In the genomic region with DNA sequence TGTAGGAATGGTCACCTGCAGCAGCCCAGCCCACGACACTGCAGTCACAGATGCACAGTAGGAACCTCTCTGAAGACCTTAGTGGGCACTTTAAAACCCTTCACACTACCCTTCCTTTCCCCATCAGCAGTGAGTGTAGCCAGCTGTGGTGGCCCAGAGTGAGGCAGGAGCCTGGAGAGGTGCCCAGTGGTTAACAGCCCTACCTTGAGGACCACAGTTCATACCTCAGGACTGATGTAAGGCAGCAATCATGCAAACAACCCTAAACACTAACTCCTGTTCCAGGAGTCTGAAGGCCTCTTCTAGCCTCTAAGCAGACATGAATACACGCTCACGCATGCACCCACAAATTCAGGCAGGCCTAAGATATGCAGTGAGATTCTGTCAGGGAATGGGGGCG, we compare ENCODE assay signal across 22 mouse cellular contexts. TPM values are rescaled to one million over a fixed set of nuclear protein-coding genes. Genes with fewer than 3 reads are reported as not detected.
DNase-seq lines count a peak whose midpoint lies in the region; ATAC-seq and TF ChIP-seq lines count a peak whose summit lies in the region.
"Had no signal": no experiment of that assay in that cellular context is flagged by ENCODE, and none has a peak within 500 bp of the region (broad histone marks: within the 10 kb centered on the region; RNA-seq: fewer than 3 reads in every experiment).

No protein-coding gene starts in this region.

- no peak overlapping the region for H3K27ac ChIP-seq in limb, embryonic 14.5 days (replicated peaks; ENCODE audit: low read depth, low read length)
- no peak overlapping the region for H3K27ac ChIP-seq in limb, embryonic 10.5 days
- H3K27ac ChIP-seq in neural tube, embryonic 15.5 days (replicated peaks), result 0 out of 2 replicates have a peak overlapping the region, but pooled peaks have one; percentile 5
- no peak overlapping the region for H3K27ac ChIP-seq in liver, embryonic 12.5 days
- H3K27ac ChIP-seq: embryonic facial prominence, embryonic 12.5 days; forebrain, embryonic 12.5 days; heart, embryonic 13.5 days; hindbrain, embryonic 12.5 days had no signal

- ATAC-seq in limb, embryonic 14.5 days (ENCODE audit: low FRiP score, low read depth), result no peak
- ATAC-seq in erythroid progenitor cell, adult 5-6 weeks (replicated peaks; ENCODE audit: low FRiP score, poor library complexity, severe bottlenecking), result 0 out of 2 replicates have a peak, but pooled peaks have one; percentile 26
- no peak for ATAC-seq in neural tube, embryonic 15.5 days (ENCODE audit: low FRiP score)
- ATAC-seq in liver, embryonic 12.5 days, result no peak
- ATAC-seq: CD4-positive, CD25-positive, alpha-beta regulatory T cell, adult 4 months; forebrain, embryonic 16.5 days; hindbrain, embryonic 16.5 days had no signal

- no peak overlapping the region for H3K4me2 ChIP-seq in limb, embryonic 14.5 days (replicated peaks; ENCODE audit: low read depth, low read length, severe bottlenecking)
- H3K4me2 ChIP-seq in neural tube, embryonic 15.5 days, result no peak overlapping the region
- no peak overlapping the region for H3K4me2 ChIP-seq in liver, embryonic 12.5 days
- H3K4me2 ChIP-seq: embryonic facial prominence, embryonic 12.5 days; forebrain, embryonic 12.5 days; heart, embryonic 13.5 days; hindbrain, embryonic 12.5 days had no signal

- no peaks in the 10 kb centered on the region for H3K36me3 ChIP-seq in limb, embryonic 14.5 days (ENCODE audit: control insufficient read depth, insufficient read depth, low read length)
- peaks cover 14% of the 10 kb centered on the region for H3K36me3 ChIP-seq in limb, embryonic 10.5 days
- 0 out of 2 replicates have a peak, but pooled peaks cover 4% of the 10 kb centered on the region for H3K36me3 ChIP-seq in neural tube, embryonic 15.5 days
- peaks cover 23% of the 10 kb centered on the region for H3K36me3 ChIP-seq in liver, embryonic 12.5 days
- H3K36me3 ChIP-seq: embryonic facial prominence, embryonic 12.5 days; forebrain, embryonic 12.5 days; hindbrain, embryonic 12.5 days had no signal

- H3K4me3 ChIP-seq in limb, embryonic 14.5 days (replicated peaks; ENCODE audit: low read length), result no peak overlapping the region
- H3K4me3 ChIP-seq in limb, embryonic 10.5 days, result no peak overlapping the region
- no peak overlapping the region for H3K4me3 ChIP-seq in neural tube, embryonic 15.5 days (replicated peaks)
- no peak overlapping the region for H3K4me3 ChIP-seq in liver, embryonic 12.5 days
- H3K4me3 ChIP-seq: embryonic facial prominence, embryonic 12.5 days; forebrain, embryonic 12.5 days; heart, embryonic 13.5 days; hindbrain, embryonic 12.5 days had no signal

- H3K9ac ChIP-seq in limb, embryonic 14.5 days (ENCODE audit: low read depth, low read length, severe bottlenecking), result no peak overlapping the region
- no peak overlapping the region for H3K9ac ChIP-seq in neural tube, embryonic 15.5 days (replicated peaks)
- H3K9ac ChIP-seq in liver, embryonic 12.5 days, result no peak overlapping the region
- H3K9ac ChIP-seq: embryonic facial prominence, embryonic 12.5 days; forebrain, embryonic 12.5 days; heart, embryonic 13.5 days; hindbrain, embryonic 12.5 days had no signal

- no peak for TF ChIP-seq POLR2A in limb, embryonic 14.5 days (IDR thresholded peaks at IDR 0.05; ENCODE audit: borderline replicate concordance, extremely low read depth, insufficient read depth, insufficient read length)

- H3K27me3 ChIP-seq in limb, embryonic 14.5 days (ENCODE audit: control insufficient read depth, insufficient read depth, low read length), result no peaks in the 10 kb centered on the region
- H3K27me3 ChIP-seq in limb, embryonic 10.5 days (ENCODE audit: low read depth, poor library complexity, severe bottlenecking), result no peaks in the 10 kb centered on the region
- H3K27me3 ChIP-seq in neural tube, embryonic 15.5 days (replicated peaks), result no peaks in the 10 kb centered on the region
- H3K27me3 ChIP-seq in liver, embryonic 12.5 days (replicated peaks), result no peaks in the 10 kb centered on the region
- H3K27me3 ChIP-seq: embryonic facial prominence, embryonic 12.5 days; forebrain, embryonic 12.5 days; heart, embryonic 13.5 days; hindbrain, embryonic 12.5 days had no signal

- 84% methylated on average over 4 of the region's 4 CpGs for WGBS in limb, embryonic 14.5 days
- 93% methylated on average over 4 of the region's 4 CpGs for WGBS in limb, embryonic 10.5 days
- 82% methylated on average over 4 of the region's 4 CpGs for WGBS in neural tube, embryonic 15.5 days
- 93% methylated on average over 4 of the region's 4 CpGs for WGBS in liver, embryonic 12.5 days (ENCODE audit: insufficient replicate concordance)

- DNase-seq in limb, embryonic 14.5 days (ENCODE audit: low spot score), result peak; percentile 14
- DNase-seq in limb, embryonic 10.5 days (ENCODE audit: low spot score), result no peak
- peak; percentile 19 for DNase-seq in lung, postnatal 10 days
- DNase-seq in urinary bladder, postnatal 25 days (ENCODE audit: low spot score), result no peak
- DNase-seq: adrenal gland, postnatal 10 days; B cell, adult 2 months; cerebellum, adult 11 months; cerebellum, adult 8-10 months; cerebellum, postnatal 14 days; gastrocnemius, postnatal 14 days; heart, postnatal 36 days had no signal

- H3K9me3 ChIP-seq in limb, embryonic 14.5 days (ENCODE audit: control insufficient read depth, low read length), result no peaks in the 10 kb centered on the region
- H3K9me3 ChIP-seq in limb, embryonic 10.5 days (replicated peaks), result no peaks in the 10 kb centered on the region
- no peaks in the 10 kb centered on the region for H3K9me3 ChIP-seq in neural tube, embryonic 15.5 days (replicated peaks)
- H3K9me3 ChIP-seq in liver, embryonic 12.5 days (replicated peaks), result no peaks in the 10 kb centered on the region
- H3K9me3 ChIP-seq: embryonic facial prominence, embryonic 12.5 days; forebrain, embryonic 12.5 days; G1E; heart, embryonic 13.5 days; hindbrain, embryonic 12.5 days had no signal

- H3K4me1 ChIP-seq in limb, embryonic 14.5 days (ENCODE audit: control insufficient read depth, insufficient read depth, low read length), result peaks cover 5% of the 10 kb centered on the region
- H3K4me1 ChIP-seq in limb, embryonic 10.5 days, result peaks cover 11% of the 10 kb centered on the region
- peaks cover 44% of the 10 kb centered on the region for H3K4me1 ChIP-seq in neural tube, embryonic 15.5 days
- H3K4me1 ChIP-seq in liver, embryonic 12.5 days, result peaks cover 30% of the 10 kb centered on the region

RNA-seq across cellular contexts. Expression of a gene that starts 33.9 kb away (rescaled TPM):
- polyA plus RNA-seq in limb, embryonic 14.5 days (2012; rRNA removed), result 15.9 and 16.2 TPM in 2 replicates
- 12.2 and 13.1 TPM in 2 replicates for polyA plus RNA-seq in limb, embryonic 14.5 days (2014; fragmentation: Nextera tagmentation; extraction: Ambion mirVana)
- polyA plus RNA-seq in limb, embryonic 10.5 days (2016; fragmentation: Nextera tagmentation; extraction: Ambion mirVana), result 11.5 TPM in 2 replicates
- 72.9 and 77.1 TPM in 2 replicates for total RNA-seq in erythroid progenitor cell, adult 5-6 weeks (2015; ENCODE audit: low replicate concordance)
- total RNA-seq in erythroid progenitor cell, adult 5-6 weeks (2017; ENCODE audit: low replicate concordance), result 132 and 139 TPM in 2 replicates
- 13.4 and 13.7 TPM in 2 replicates for polyA plus RNA-seq in neural tube, embryonic 15.5 days (2015; fragmentation: Nextera tagmentation; extraction: Ambion mirVana)
- 9.1 and 9.2 TPM in 2 replicates for polyA plus RNA-seq in liver, embryonic 12.5 days (2016; fragmentation: Nextera tagmentation; extraction: Ambion mirVana)

Comparison
In these comparisons a context has a peak if more than half of its experiments do, and no peak if none do; other contexts are left out.
1. DNase-seq: peak in limb, embryonic 14.5 days (single experiment) and lung, postnatal 10 days (single experiment); none in limb, embryonic 10.5 days (single experiment) and urinary bladder, postnatal 25 days (single experiment).